Mouse (Mus musculus) MEL (cell line): ENCODE results near the gene Fbxl21. TPM values are rescaled to one million over a fixed set of nuclear protein-coding genes. Genes with fewer than 3 reads are reported as not detected.

Source experiments
- DNase-seq: peaks from one replicate; pipeline ENCODE4 v3.0.0; 2011; ENCODE audit warnings: low read depth, low spot score
- H3K27ac ChIP-seq: 2 replicates; pipeline ENCODE4 v1.5.1; 2012; ENCODE audit warnings: low read depth, mild to moderate bottlenecking, control low read depth, low read length, moderate library complexity; ENCODE audit not compliant: control insufficient read depth
- H3K27me3 ChIP-seq, 2 experiments: fragments of 150-350 bp in 1 of 2; sonication (generic) in 1 of 2; 2 replicates each; pipeline ENCODE4 v1.6.1; 2012; ENCODE audit warnings: low read length in 2 of 2, mild to moderate bottlenecking in 2 of 2, improper control_type of control experiment in 1 of 2, moderate library complexity in 1 of 2; ENCODE audit not compliant: insufficient read depth in 2 of 2, control insufficient read depth in 1 of 2
- H3K36me3 ChIP-seq, 2 experiments: 2 replicates each; pipeline ENCODE4 v1.6.1; 2012 to 2014; ENCODE audit warnings: low read length in 2 of 2, improper control_type of control experiment in 1 of 2, inconsistent platforms in 1 of 2, mild to moderate bottlenecking in 1 of 2; ENCODE audit not compliant: insufficient read depth in 2 of 2, control insufficient read depth in 1 of 2
- H3K4me1 ChIP-seq, 2 experiments: fragments of 150-350 bp in 1 of 2; sonication (generic) in 1 of 2; 2 replicates each; pipeline ENCODE4 v1.6.1; 2012; ENCODE audit warnings: low read length in 2 of 2, improper control_type of control experiment in 1 of 2, mild to moderate bottlenecking in 1 of 2; ENCODE audit not compliant: insufficient read depth in 2 of 2, control insufficient read depth in 1 of 2
- H3K4me3 ChIP-seq, 2 experiments: fragments of 150-350 bp in 1 of 2; sonication (generic) in 1 of 2; 2 replicates each; pipeline ENCODE4 v1.5.1; 2012; ENCODE audit warnings: low read depth in 2 of 2, low read length in 2 of 2, mild to moderate bottlenecking in 2 of 2, moderate library complexity in 2 of 2, control low read depth in 1 of 2, improper control_type of control experiment in 1 of 2; ENCODE audit not compliant: control insufficient read depth in 1 of 2, insufficient read depth in 1 of 2
- H3K79me2 ChIP-seq: 2 replicates; pipeline ENCODE4 v1.6.1; 2012; ENCODE audit warnings: mild to moderate bottlenecking, low read length, moderate library complexity; ENCODE audit not compliant: control insufficient read depth, poor library complexity, insufficient read depth
- H3K9ac ChIP-seq: 2 replicates; pipeline ENCODE4 v1.6.1; 2012; ENCODE audit warnings: low read depth, mild to moderate bottlenecking, control low read depth, low read length, moderate library complexity; ENCODE audit not compliant: control insufficient read depth, poor library complexity, severe bottlenecking
- H3K9me3 ChIP-seq: fragments of 150-350 bp; sonication (generic); replicated peaks from 2 replicates; pipeline ENCODE4 v1.6.1; 2012; ENCODE audit warnings: mild to moderate bottlenecking, low read length, improper control_type of control experiment, moderate library complexity; ENCODE audit not compliant: insufficient read depth
- CHD1 ChIP-seq: IDR thresholded peaks from 2 replicates; pipeline ENCODE4 v1.6.1; 2012; ENCODE audit warnings: low read depth, mild to moderate bottlenecking, inconsistent platforms, low read length, improper control_type of control experiment
- CTCF ChIP-seq, 3 experiments: IDR thresholded peaks in 2 of 3; conservative IDR thresholded peaks in 1 of 3; 2 replicates each; pipeline ENCODE4 v1.5.1; 2011 to 2012; ENCODE audit warnings: low read length in 3 of 3, low read depth in 2 of 3, mild to moderate bottlenecking in 2 of 3, improper control_type of control experiment in 1 of 3, inconsistent platforms in 1 of 3, mixed read lengths in 1 of 3, moderate library complexity in 1 of 3; ENCODE audit not compliant: control insufficient read depth in 1 of 3, insufficient read depth in 1 of 3, poor library complexity in 1 of 3, severe bottlenecking in 1 of 3
- E2F4 ChIP-seq: IDR thresholded peaks from 2 replicates; pipeline ENCODE4 v1.6.1; 2011; ENCODE audit warnings: low read depth, low read length, improper control_type of control experiment, borderline replicate concordance
- EP300 ChIP-seq, 2 experiments: IDR thresholded peaks; 2 replicates each; pipeline ENCODE4 v1.6.1; 2011; ENCODE audit warnings: improper control_type of control experiment in 2 of 2, low read length in 2 of 2, low read depth in 1 of 2, mild to moderate bottlenecking in 1 of 2
- HCFC1 ChIP-seq: IDR thresholded peaks from 2 replicates; pipeline ENCODE4 v1.6.1; 2012; ENCODE audit warnings: low read depth, mild to moderate bottlenecking, inconsistent platforms, low read length, improper control_type of control experiment, moderate library complexity
- JUND ChIP-seq: IDR thresholded peaks from 2 replicates; pipeline ENCODE4 v1.6.1; 2011; ENCODE audit warnings: low read depth, mild to moderate bottlenecking, improper control_type of control experiment, low read length
- MXI1 ChIP-seq: IDR thresholded peaks from 2 replicates; pipeline ENCODE4 v1.6.1; 2011; ENCODE audit warnings: mild to moderate bottlenecking, low read depth, low read length, improper control_type of control experiment
- MYC ChIP-seq: IDR thresholded peaks from 2 replicates; pipeline ENCODE4 v1.6.1; 2011; ENCODE audit warnings: low read depth, mild to moderate bottlenecking, low read length, improper control_type of control experiment, moderate library complexity
- NRF1 ChIP-seq: IDR thresholded peaks from 2 replicates; pipeline ENCODE4 v1.6.1; 2014; ENCODE audit warnings: low read depth, mild to moderate bottlenecking, inconsistent platforms, low read length, improper control_type of control experiment, moderate library complexity; ENCODE audit not compliant: poor library complexity, insufficient read depth, severe bottlenecking
- POLR2A ChIP-seq, 2 experiments: IDR thresholded peaks; 2 replicates each; pipeline ENCODE4 v1.6.1; 2011 to 2012; ENCODE audit warnings: low read length in 2 of 2, mild to moderate bottlenecking in 2 of 2, control low read depth in 1 of 2, improper control_type of control experiment in 1 of 2, low read depth in 1 of 2, moderate library complexity in 1 of 2; ENCODE audit not compliant: control insufficient read depth in 1 of 2, insufficient read depth in 1 of 2, poor library complexity in 1 of 2
- POLR2AphosphoS2 ChIP-seq: IDR thresholded peaks from 2 replicates; pipeline ENCODE4 v1.6.1; 2011; ENCODE audit warnings: low read length, improper control_type of control experiment
- RCOR1 ChIP-seq: IDR thresholded peaks from 2 replicates; pipeline ENCODE4 v1.6.1; 2012; ENCODE audit warnings: low read depth, mild to moderate bottlenecking, inconsistent platforms, low read length, improper control_type of control experiment
- SIN3A ChIP-seq: IDR thresholded peaks from 2 replicates; pipeline ENCODE4 v1.6.1; 2012; ENCODE audit warnings: low read length, improper control_type of control experiment, inconsistent platforms
- SMC3 ChIP-seq: IDR thresholded peaks from 2 replicates; pipeline ENCODE4 v1.6.1; 2011; ENCODE audit warnings: low read depth, low read length, improper control_type of control experiment
- TCF12 ChIP-seq: IDR thresholded peaks from 2 replicates; pipeline ENCODE4 v1.6.1; 2014; ENCODE audit warnings: low read depth, mild to moderate bottlenecking, inconsistent platforms, low read length, improper control_type of control experiment, moderate library complexity
- UBTF ChIP-seq: IDR thresholded peaks from 2 replicates; pipeline ENCODE4 v1.6.1; 2012; ENCODE audit warnings: low read depth, mild to moderate bottlenecking, inconsistent platforms, low read length, improper control_type of control experiment, moderate library complexity, borderline replicate concordance; ENCODE audit not compliant: insufficient read depth
- ZKSCAN1 ChIP-seq: IDR thresholded peaks from 2 replicates; pipeline ENCODE4 v1.6.1; 2012; ENCODE audit warnings: low read depth, mild to moderate bottlenecking, inconsistent platforms, low read length, improper control_type of control experiment, moderate library complexity
- ZMIZ1 ChIP-seq: IDR thresholded peaks from 2 replicates; pipeline ENCODE4 v1.6.1; 2012; ENCODE audit warnings: low read depth, mild to moderate bottlenecking, inconsistent platforms, low read length, improper control_type of control experiment, moderate library complexity
- polyA plus RNA-seq, 2 experiments: library from polyadenylated mRNA; stranded (reverse) in 1 of 2; unstranded in 1 of 2; fragments of >175 nt in 1 of 2; fragments of >200 nt in 1 of 2; gene quantifications; 2 replicates each; pipeline versions ENCODE4 v1.2.1 to v1.2.4; 2012; ENCODE audit warnings: low replicate concordance in 2 of 2, low read depth in 1 of 2; ENCODE audit not compliant: insufficient read length in 2 of 2, insufficient read depth in 1 of 2, missing spikeins in 1 of 2
- total RNA-seq: library from RNA; depleted of rRNA; stranded (reverse); fragments of 300-350 nt; gene quantifications from 2 replicates; pipeline ENCODE4 v1.2.3, GENCODE M21; 2012

The Fbxl21 gene
- total and polyA plus RNA-seq, 3 experiments = not detected

GRCm38 (mm10) chr13:56526871-56527270 lies 4.6 kb downstream of the Fbxl21 start:
- Histone ChIP-seq H3K79me2 (no peaks in the 10 kb centered on the region), H3K27ac (no peak overlapping the region), H3K9me3 (no peaks in the 10 kb centered on the region), H3K9ac (no peak overlapping the region)
- no peak for DNase-seq
- TF ChIP-seq MXI1 (no peak), CTCF (IDR thresholded peaks at IDR 0.05 in 2 of 3, conservative IDR thresholded peaks at IDR 0.05 in 1 of 3; ENCODE audit: control insufficient read depth in 1 of 3, insufficient read depth in 1 of 3, low read depth in 2 of 3, low read length in 3 of 3, poor library complexity in 1 of 3, severe bottlenecking in 1 of 3) (no peak), UBTF (no peak), ZKSCAN1 (no peak), MYC (no peak), EP300 (IDR thresholded peaks at IDR 0.05; ENCODE audit: low read depth in 1 of 2, low read length in 2 of 2) (no peak), POLR2A (IDR thresholded peaks at IDR 0.05; ENCODE audit: control insufficient read depth in 1 of 2, insufficient read depth in 1 of 2, low read depth in 1 of 2, low read length in 2 of 2, poor library complexity in 1 of 2) (no peak), E2F4 (no peak), SIN3A (no peak), NRF1 (no peak), RCOR1 (no peak), HCFC1 (no peak)
- TF ChIP-seq, all 39 proteins: peak for 0
- no peaks in the 10 kb centered on the region; a peak in 1 of 4 replicates for H3K36me3 ChIP-seq
- H3K4me1 ChIP-seq = no peaks in the 10 kb centered on the region; a peak in 1 of 4 replicates
- H3K4me3 ChIP-seq = no peak overlapping the region
- H3K27me3 ChIP-seq = no peaks in the 10 kb centered on the region

GRCm38 (mm10) chr13:56527846-56528245 lies 5.6 kb downstream of the Fbxl21 start:
- no peaks in the 10 kb centered on the region; a peak in 1 of 4 replicates for H3K4me1 ChIP-seq
- H3K9me3 ChIP-seq = no peaks in the 10 kb centered on the region
- H3K79me2 ChIP-seq = no peaks in the 10 kb centered on the region
- H3K27me3 ChIP-seq = no peaks in the 10 kb centered on the region
- no peak overlapping the region for H3K27ac ChIP-seq
- H3K4me3 ChIP-seq = no peak overlapping the region
- H3K36me3 ChIP-seq = no peaks in the 10 kb centered on the region; a peak in 1 of 4 replicates
- no peak overlapping the region for H3K9ac ChIP-seq
- TF ChIP-seq JUND = no peak
- TF ChIP-seq HCFC1 = no peak
- TF ChIP-seq TCF12 = no peak
- TF ChIP-seq CHD1 = no peak
- no peak for TF ChIP-seq POLR2AphosphoS2
- no peak for TF ChIP-seq SIN3A
- TF ChIP-seq SMC3 = no peak
- TF ChIP-seq RCOR1 = no peak
- TF ChIP-seq ZMIZ1 = no peak
- TF ChIP-seq, all 39 proteins: peak for 0
- DNase-seq = no peak
